Mouse (Mus musculus) brain, embryonic 14.5 days (tissue): Measurements from ENCODE around the gene Dpf3.

Experiments
- CTCF ChIP-seq: fragments of 200-500 bp; IDR thresholded peaks from 2 replicates; pipeline ENCODE4 v1.5.1; 2012; ENCODE audit warnings: inconsistent platforms, mild to moderate bottlenecking, moderate library complexity, borderline replicate concordance; ENCODE audit not compliant: insufficient read depth, insufficient read length; ENCODE audit errors: extremely low read depth
- POLR2A ChIP-seq: fragments of 200-500 bp; IDR thresholded peaks from 2 replicates; pipeline ENCODE4 v1.6.1; 2012; ENCODE audit warnings: mild to moderate bottlenecking, inconsistent platforms, borderline replicate concordance; ENCODE audit not compliant: poor library complexity, insufficient read depth, insufficient read length, severe bottlenecking; ENCODE audit errors: extremely low read depth

GRCm38 (mm10) chr12:83513185-83513584 is 25.7 kb upstream of the Dpf3 start:
- TF ChIP-seq POLR2A (no peak), CTCF (no peak)
